Mouse (Mus musculus): ENCODE data around the gene Tigit. TPM values are rescaled to one million over a fixed set of nuclear protein-coding genes. Genes with fewer than 3 reads are reported as not detected.

The Tigit gene
- polyA plus RNA-seq, 1 experiment from 2014 or later: not detected

DNA sequence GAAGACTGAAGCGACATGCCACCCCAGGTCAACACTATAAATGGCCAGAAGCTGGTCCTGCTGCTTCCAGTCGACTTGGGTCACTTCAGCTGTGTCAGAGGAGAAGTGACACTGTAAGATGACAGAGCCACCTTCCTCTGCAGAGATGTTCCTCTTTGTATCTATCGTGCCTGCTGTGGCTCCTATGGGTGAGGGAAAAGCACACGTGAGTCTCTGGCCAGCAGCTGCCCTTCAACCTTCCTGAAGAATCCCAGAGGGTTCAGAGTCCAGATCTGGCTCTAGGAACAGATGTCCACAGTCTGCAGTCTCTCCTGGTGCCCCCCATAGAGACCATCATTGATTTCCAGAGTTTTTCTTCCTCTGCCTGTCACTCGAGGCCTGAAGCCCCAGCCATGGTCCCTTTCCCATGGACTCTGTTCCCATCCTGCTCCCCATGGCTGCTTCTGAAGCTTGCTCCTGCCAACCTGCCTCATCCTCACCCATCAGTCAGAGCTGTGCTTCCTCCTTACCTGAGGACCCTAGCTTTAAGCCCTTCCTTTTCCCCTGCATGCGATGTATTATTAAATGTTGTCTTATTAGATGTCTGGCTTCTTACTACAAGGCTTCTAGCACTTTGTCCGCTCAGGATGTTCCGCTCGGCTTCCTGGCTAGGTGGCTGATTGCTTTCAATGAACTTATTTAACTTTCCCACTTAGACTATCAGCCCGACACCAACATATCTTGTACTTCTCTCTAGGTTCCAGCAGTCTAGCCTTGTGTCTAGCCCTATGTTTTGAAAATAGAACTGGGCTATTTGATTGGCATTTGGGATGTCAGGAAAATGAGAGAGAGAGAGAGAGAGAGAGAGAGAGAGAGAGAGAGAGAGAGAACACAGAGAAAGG lies 1.6 kb downstream of the Tigit start:
- 88% methylated on average over 10 of the region's 10 CpGs for WGBS
- H3K9ac ChIP-seq: no peak overlapping the region
- no peak overlapping the region for H3K4me2 ChIP-seq
- H3K27ac ChIP-seq: no peak overlapping the region
- no peak overlapping the region for H3K4me3 ChIP-seq
- no peaks in the 10 kb centered on the region for H3K9me3 ChIP-seq
- ATAC-seq (ENCODE audit: insufficient number of reproducible peaks, insufficient read depth, low FRiP score, low TSS enrichment, low read depth): no peak
- H3K27me3 ChIP-seq: no peaks in the 10 kb centered on the region
- no peaks in the 10 kb centered on the region for H3K36me3 ChIP-seq
- H3K4me1 ChIP-seq: peaks cover 2% of the 10 kb centered on the region; the same call in 1 of the 2 replicates

- no peak for ATAC-seq (ENCODE audit: insufficient number of reproducible peaks, insufficient read depth, low FRiP score, low TSS enrichment, low read depth)
- WGBS: 96% methylated on average over 5 of the region's 5 CpGs
Measured at GRCm38 (mm10) chr16:43661576-43661975, 2.4 kb downstream of the Tigit start.

GRCm38 (mm10) chr16:43655183-43655787 lies 8.7 kb downstream of the Tigit start:
- Histone ChIP-seq H3K4me3 (no peak overlapping the region), H3K4me1 (no peaks in the 10 kb centered on the region), H3K4me2 (no peak overlapping the region), H3K36me3 (no peaks in the 10 kb centered on the region), H3K27ac (no peak overlapping the region), H3K27me3 (no peaks in the 10 kb centered on the region), H3K9ac (no peak overlapping the region), H3K9me3 (no peaks in the 10 kb centered on the region)
- whole genome bisulfite sequencing: 89% methylated on average over 6 of the region's 6 CpGs
- ATAC-seq (ENCODE audit: insufficient number of reproducible peaks, insufficient read depth, low FRiP score, low TSS enrichment, low read depth): no peak

More at GRCm38 (mm10) chr16:43661576-43661975, 2.4 kb downstream of the Tigit start:
- no peak overlapping the region for H3K4me3 ChIP-seq
- H3K27ac ChIP-seq: no peak overlapping the region
- H3K4me1 ChIP-seq: no peaks in the 10 kb centered on the region
- no peak overlapping the region for H3K4me2 ChIP-seq
- H3K9ac ChIP-seq: no peak overlapping the region
- no peaks in the 10 kb centered on the region for H3K36me3 ChIP-seq
- H3K9me3 ChIP-seq: no peaks in the 10 kb centered on the region
- H3K27me3 ChIP-seq: no peaks in the 10 kb centered on the region

GRCm38 (mm10) chr16:43654269-43654668 lies 9.7 kb downstream of the Tigit start:
- WGBS: 84% methylated on average over 3 of the region's 3 CpGs
- H3K9ac ChIP-seq: no peak overlapping the region
- no peaks in the 10 kb centered on the region for H3K9me3 ChIP-seq
- no peaks in the 10 kb centered on the region for H3K27me3 ChIP-seq
- no peak overlapping the region for H3K4me2 ChIP-seq
- no peaks in the 10 kb centered on the region for H3K36me3 ChIP-seq
- H3K4me1 ChIP-seq: no peaks in the 10 kb centered on the region
- no peak overlapping the region for H3K4me3 ChIP-seq
- no peak overlapping the region for H3K27ac ChIP-seq
- no peak for ATAC-seq (ENCODE audit: insufficient number of reproducible peaks, insufficient read depth, low FRiP score, low TSS enrichment, low read depth)

DNA sequence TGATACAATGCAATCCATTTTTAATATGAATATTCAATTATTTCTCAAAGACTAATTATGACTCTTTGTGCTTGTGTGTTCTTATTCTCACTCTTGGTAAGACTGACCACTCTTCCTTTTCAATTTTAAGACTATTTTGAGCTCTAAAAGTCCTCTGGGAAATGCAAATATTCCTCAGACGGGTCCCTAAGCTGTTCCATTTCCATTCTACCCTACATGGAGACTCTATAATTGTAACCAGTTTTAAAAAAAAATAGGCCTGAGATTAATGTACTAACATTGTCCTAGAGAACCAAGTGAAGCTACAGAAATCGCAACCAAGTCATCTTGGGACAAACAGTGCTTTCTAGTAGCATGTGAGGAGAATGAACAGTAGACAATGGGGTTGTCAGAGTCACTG lies 10.7 kb downstream of the Tigit start:
- no peak overlapping the region for H3K27ac ChIP-seq
- H3K9ac ChIP-seq: no peak overlapping the region
- no peaks in the 10 kb centered on the region for H3K27me3 ChIP-seq
- H3K4me3 ChIP-seq: no peak overlapping the region
- H3K9me3 ChIP-seq: no peaks in the 10 kb centered on the region
- H3K4me1 ChIP-seq: no peaks in the 10 kb centered on the region
- H3K4me2 ChIP-seq: no peak overlapping the region
- ATAC-seq (ENCODE audit: insufficient number of reproducible peaks, insufficient read depth, low FRiP score, low TSS enrichment, low read depth): no peak
- 74% methylated on average over 2 of the region's 2 CpGs for WGBS
- H3K36me3 ChIP-seq: no peaks in the 10 kb centered on the region

- no peak overlapping the region for H3K27ac ChIP-seq
- no peak overlapping the region for H3K9ac ChIP-seq
- H3K4me2 ChIP-seq: no peak overlapping the region
- no peaks in the 10 kb centered on the region for H3K36me3 ChIP-seq
- H3K27me3 ChIP-seq: no peaks in the 10 kb centered on the region
- no peak overlapping the region for H3K4me3 ChIP-seq
- no peak for ATAC-seq (ENCODE audit: insufficient number of reproducible peaks, insufficient read depth, low FRiP score, low TSS enrichment, low read depth)
- H3K9me3 ChIP-seq: no peaks in the 10 kb centered on the region
- no peaks in the 10 kb centered on the region for H3K4me1 ChIP-seq
- WGBS: 96% methylated on average over 2 of the region's 3 CpGs
Measured at GRCm38 (mm10) chr16:43650355-43651080, 13.4 kb downstream of the Tigit start.

DNA sequence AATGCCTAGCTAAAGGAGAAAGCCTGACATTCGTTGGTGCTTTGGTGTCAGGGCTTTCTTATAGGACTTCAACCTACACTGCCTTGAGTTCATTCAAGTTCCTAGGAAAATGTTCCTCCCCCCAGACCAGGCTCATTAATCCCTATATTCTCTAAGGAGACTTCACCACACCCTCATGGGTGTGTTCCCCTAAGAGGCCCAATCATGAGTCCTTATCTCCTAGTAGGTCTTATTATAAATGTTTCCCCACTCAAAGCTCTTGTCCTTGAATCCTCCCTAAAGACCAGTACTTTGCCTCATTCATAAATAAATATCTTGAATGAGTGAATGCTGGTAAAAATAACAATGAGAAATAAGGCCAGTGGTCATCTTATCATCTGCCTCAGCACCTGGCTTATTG lies 16.3 kb downstream of the Tigit start:
- no peak overlapping the region for H3K27ac ChIP-seq
- no peak overlapping the region for H3K9ac ChIP-seq
- H3K36me3 ChIP-seq: no peaks in the 10 kb centered on the region
- H3K4me3 ChIP-seq: no peak overlapping the region
- no peaks in the 10 kb centered on the region for H3K4me1 ChIP-seq
- H3K4me2 ChIP-seq: no peak overlapping the region
- no peaks in the 10 kb centered on the region for H3K27me3 ChIP-seq
- WGBS: 84% methylated on average over 1 of the region's 1 CpGs
- no peak for ATAC-seq (ENCODE audit: insufficient number of reproducible peaks, insufficient read depth, low FRiP score, low TSS enrichment, low read depth)
- no peaks in the 10 kb centered on the region for H3K9me3 ChIP-seq

DNA sequence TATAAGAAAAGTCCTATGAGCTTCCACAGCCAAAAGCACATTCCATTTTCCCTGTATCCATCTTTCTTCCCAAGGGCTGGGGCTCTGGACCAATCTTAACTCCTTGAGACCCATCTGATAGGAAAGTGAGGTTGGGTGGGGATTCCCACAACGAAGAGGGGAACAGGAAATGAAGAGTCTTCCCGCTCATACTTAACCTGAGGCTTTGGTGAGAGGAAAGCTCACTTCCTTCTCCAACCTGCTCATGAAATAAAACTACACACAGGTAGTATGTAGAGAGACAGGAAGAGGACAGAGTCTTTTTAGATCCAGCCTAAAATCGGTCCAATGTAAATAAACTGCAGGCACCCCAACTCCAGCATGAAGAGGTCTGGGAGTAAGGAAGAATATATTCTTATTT lies 17.0 kb downstream of the Tigit start:
- 86% methylated on average over 3 of the region's 3 CpGs for WGBS
- ATAC-seq (ENCODE audit: insufficient number of reproducible peaks, insufficient read depth, low FRiP score, low TSS enrichment, low read depth): no peak
- Histone ChIP-seq H3K9me3 (no peaks in the 10 kb centered on the region), H3K4me3 (no peak overlapping the region), H3K4me2 (no peak overlapping the region), H3K36me3 (no peaks in the 10 kb centered on the region), H3K27me3 (no peaks in the 10 kb centered on the region), H3K27ac (no peak overlapping the region), H3K4me1 (no peaks in the 10 kb centered on the region), H3K9ac (no peak overlapping the region)

DNA sequence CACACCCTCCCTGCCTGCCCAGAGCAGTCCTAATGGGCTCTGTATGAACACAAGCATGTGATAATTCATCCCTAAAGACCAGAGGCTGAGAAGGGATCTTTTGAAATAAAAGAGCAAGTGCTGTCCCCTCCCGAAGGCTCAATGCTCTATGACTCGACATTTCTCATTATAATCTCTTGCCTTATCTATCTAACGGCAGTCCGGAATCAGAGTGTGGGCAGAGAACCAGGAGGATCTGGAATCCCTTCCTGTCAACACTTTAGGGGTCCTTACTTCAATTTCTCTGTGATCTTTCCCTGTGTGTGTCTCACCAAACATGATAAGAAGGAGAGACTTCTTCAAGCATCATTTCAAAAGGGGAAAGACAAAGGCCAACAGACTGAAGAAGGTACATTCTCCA lies 18.1 kb downstream of the Tigit start:
- no peaks in the 10 kb centered on the region for H3K4me1 ChIP-seq
- H3K9me3 ChIP-seq: no peaks in the 10 kb centered on the region
- 86% methylated on average over 4 of the region's 4 CpGs for WGBS
- no peak overlapping the region for H3K27ac ChIP-seq
- ATAC-seq (ENCODE audit: insufficient number of reproducible peaks, insufficient read depth, low FRiP score, low TSS enrichment, low read depth): no peak
- no peaks in the 10 kb centered on the region for H3K27me3 ChIP-seq
- H3K9ac ChIP-seq: no peak overlapping the region
- H3K4me3 ChIP-seq: no peak overlapping the region
- H3K36me3 ChIP-seq: no peaks in the 10 kb centered on the region
- H3K4me2 ChIP-seq: no peak overlapping the region

- Histone ChIP-seq H3K27ac (no peak overlapping the region), H3K4me2 (no peak overlapping the region), H3K9me3 (no peaks in the 10 kb centered on the region), H3K27me3 (no peaks in the 10 kb centered on the region), H3K9ac (no peak overlapping the region), H3K36me3 (no peaks in the 10 kb centered on the region), H3K4me3 (no peak overlapping the region), H3K4me1 (0 out of 2 replicates have a peak, but pooled peaks cover 3% of the 10 kb centered on the region)
- WGBS: 84% methylated on average over 8 of the region's 8 CpGs
- ATAC-seq (ENCODE audit: insufficient number of reproducible peaks, insufficient read depth, low FRiP score, low TSS enrichment, low read depth): no peak
Measured at GRCm38 (mm10) chr16:43641230-43641629, 22.7 kb downstream of the Tigit start.

DNA sequence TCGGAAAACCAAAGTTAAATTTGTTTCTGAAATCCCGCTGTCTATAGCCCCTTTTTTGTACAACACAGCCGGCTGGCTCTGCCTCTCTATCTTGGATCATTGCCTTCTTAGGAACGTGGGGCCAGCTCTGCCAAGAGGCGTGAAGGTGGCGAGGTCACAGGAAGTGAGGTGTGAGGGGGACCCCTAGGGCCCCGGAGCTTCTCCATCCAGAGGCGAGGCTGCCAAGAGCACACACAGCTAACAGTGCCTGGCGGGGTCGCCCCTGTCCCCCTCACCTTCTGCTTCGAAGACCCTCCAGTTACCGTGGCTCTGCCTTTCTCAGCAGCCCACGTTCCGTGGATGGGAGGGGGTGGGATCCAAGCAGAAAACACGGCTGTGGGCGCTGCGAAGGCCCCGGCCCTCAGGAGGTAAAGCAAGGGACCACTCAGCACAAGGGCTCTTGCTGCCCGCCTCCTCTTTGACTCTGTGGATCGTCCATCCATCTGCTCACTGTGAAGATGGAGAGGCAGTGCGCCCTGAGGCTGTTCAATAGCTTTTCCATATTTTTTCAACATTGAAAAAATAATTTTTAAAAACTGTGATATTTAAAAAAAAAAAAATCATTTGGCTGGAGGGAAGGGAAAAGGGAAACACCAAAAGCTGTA lies 25.4 kb downstream of the Tigit start:
- no peaks in the 10 kb centered on the region for H3K36me3 ChIP-seq
- H3K4me3 ChIP-seq: no peak overlapping the region
- H3K9ac ChIP-seq: no peak overlapping the region
- no peaks in the 10 kb centered on the region for H3K27me3 ChIP-seq
- WGBS: 73% methylated on average over 21 of the region's 21 CpGs
- ATAC-seq (ENCODE audit: insufficient number of reproducible peaks, insufficient read depth, low FRiP score, low TSS enrichment, low read depth): no peak
- H3K4me1 ChIP-seq: 0 out of 2 replicates have a peak, but pooled peaks cover 3% of the 10 kb centered on the region
- no peak overlapping the region for H3K4me2 ChIP-seq
- H3K27ac ChIP-seq: no peak overlapping the region
- H3K9me3 ChIP-seq: no peaks in the 10 kb centered on the region

Data from embryonic facial prominence, embryonic 13.5 days (tissue).